Mouse (Mus musculus) MEL (cell line): ENCODE data around the gene Tnfrsf26. TPM values are rescaled to one million over a fixed set of nuclear protein-coding genes. Genes with fewer than 3 reads are reported as not detected.
A peak's percentile ranks its signal among the peaks of the same experiment; 100 is the strongest.

Experiments used
- DNase-seq: peaks from one replicate; pipeline ENCODE4 v3.0.0; 2011; ENCODE audit warnings: low read depth, low spot score
- H3K27ac ChIP-seq: 2 replicates; pipeline ENCODE4 v1.5.1; 2012; ENCODE audit warnings: low read depth, mild to moderate bottlenecking, control low read depth, low read length, moderate library complexity; ENCODE audit not compliant: control insufficient read depth
- H3K27me3 ChIP-seq, 2 experiments: fragments of 150-350 bp in 1 of 2; sonication (generic) in 1 of 2; 2 replicates each; pipeline ENCODE4 v1.6.1; 2012; ENCODE audit warnings: low read length in 2 of 2, mild to moderate bottlenecking in 2 of 2, improper control_type of control experiment in 1 of 2, moderate library complexity in 1 of 2; ENCODE audit not compliant: insufficient read depth in 2 of 2, control insufficient read depth in 1 of 2
- H3K36me3 ChIP-seq, 2 experiments: 2 replicates each; pipeline ENCODE4 v1.6.1; 2012 to 2014; ENCODE audit warnings: low read length in 2 of 2, improper control_type of control experiment in 1 of 2, inconsistent platforms in 1 of 2, mild to moderate bottlenecking in 1 of 2; ENCODE audit not compliant: insufficient read depth in 2 of 2, control insufficient read depth in 1 of 2
- H3K4me1 ChIP-seq, 2 experiments: fragments of 150-350 bp in 1 of 2; sonication (generic) in 1 of 2; 2 replicates each; pipeline ENCODE4 v1.6.1; 2012; ENCODE audit warnings: low read length in 2 of 2, improper control_type of control experiment in 1 of 2, mild to moderate bottlenecking in 1 of 2; ENCODE audit not compliant: insufficient read depth in 2 of 2, control insufficient read depth in 1 of 2
- H3K4me3 ChIP-seq, 2 experiments: fragments of 150-350 bp in 1 of 2; sonication (generic) in 1 of 2; 2 replicates each; pipeline ENCODE4 v1.5.1; 2012; ENCODE audit warnings: low read depth in 2 of 2, low read length in 2 of 2, mild to moderate bottlenecking in 2 of 2, moderate library complexity in 2 of 2, control low read depth in 1 of 2, improper control_type of control experiment in 1 of 2; ENCODE audit not compliant: control insufficient read depth in 1 of 2, insufficient read depth in 1 of 2
- H3K79me2 ChIP-seq: 2 replicates; pipeline ENCODE4 v1.6.1; 2012; ENCODE audit warnings: mild to moderate bottlenecking, low read length, moderate library complexity; ENCODE audit not compliant: control insufficient read depth, poor library complexity, insufficient read depth
- H3K9ac ChIP-seq: 2 replicates; pipeline ENCODE4 v1.6.1; 2012; ENCODE audit warnings: low read depth, mild to moderate bottlenecking, control low read depth, low read length, moderate library complexity; ENCODE audit not compliant: control insufficient read depth, poor library complexity, severe bottlenecking
- H3K9me3 ChIP-seq: fragments of 150-350 bp; sonication (generic); replicated peaks from 2 replicates; pipeline ENCODE4 v1.6.1; 2012; ENCODE audit warnings: mild to moderate bottlenecking, low read length, improper control_type of control experiment, moderate library complexity; ENCODE audit not compliant: insufficient read depth
- BHLHE40 ChIP-seq: IDR thresholded peaks from 2 replicates; pipeline ENCODE4 v1.6.1; 2012; ENCODE audit warnings: low read depth, mild to moderate bottlenecking, inconsistent platforms, low read length, improper control_type of control experiment, borderline replicate concordance
- CHD1 ChIP-seq: IDR thresholded peaks from 2 replicates; pipeline ENCODE4 v1.6.1; 2012; ENCODE audit warnings: low read depth, mild to moderate bottlenecking, inconsistent platforms, low read length, improper control_type of control experiment
- E2F4 ChIP-seq: IDR thresholded peaks from 2 replicates; pipeline ENCODE4 v1.6.1; 2011; ENCODE audit warnings: low read depth, low read length, improper control_type of control experiment, borderline replicate concordance
- ETS1 ChIP-seq: IDR thresholded peaks from 2 replicates; pipeline ENCODE4 v1.6.1; 2012; ENCODE audit warnings: low read depth, mild to moderate bottlenecking, inconsistent platforms, low read length, improper control_type of control experiment, moderate library complexity
- GABPA ChIP-seq: IDR thresholded peaks from 2 replicates; pipeline ENCODE4 v1.6.1; 2012; ENCODE audit warnings: low read depth, mild to moderate bottlenecking, inconsistent platforms, low read length, improper control_type of control experiment, moderate library complexity
- HCFC1 ChIP-seq: IDR thresholded peaks from 2 replicates; pipeline ENCODE4 v1.6.1; 2012; ENCODE audit warnings: low read depth, mild to moderate bottlenecking, inconsistent platforms, low read length, improper control_type of control experiment, moderate library complexity
- JUND ChIP-seq: IDR thresholded peaks from 2 replicates; pipeline ENCODE4 v1.6.1; 2011; ENCODE audit warnings: low read depth, mild to moderate bottlenecking, improper control_type of control experiment, low read length
- KAT2A ChIP-seq: conservative IDR thresholded peaks from 2 replicates; pipeline ENCODE4 v1.6.1; 2012; ENCODE audit warnings: low read depth, low read length, improper control_type of control experiment, inconsistent platforms
- MAZ ChIP-seq: IDR thresholded peaks from 2 replicates; pipeline ENCODE4 v1.6.1; 2012; ENCODE audit warnings: low read depth, mild to moderate bottlenecking, inconsistent platforms, low read length, improper control_type of control experiment
- MEF2A ChIP-seq: IDR thresholded peaks from 2 replicates; pipeline ENCODE4 v1.6.1; 2014; ENCODE audit warnings: low read depth, mild to moderate bottlenecking, inconsistent platforms, low read length, improper control_type of control experiment; ENCODE audit not compliant: poor library complexity, insufficient replicate concordance, severe bottlenecking; ENCODE audit errors: extremely low read depth
- MXI1 ChIP-seq: IDR thresholded peaks from 2 replicates; pipeline ENCODE4 v1.6.1; 2011; ENCODE audit warnings: mild to moderate bottlenecking, low read depth, low read length, improper control_type of control experiment
- NELFE ChIP-seq: IDR thresholded peaks from 2 replicates; pipeline ENCODE4 v1.6.1; 2011; ENCODE audit warnings: low read depth, low read length, improper control_type of control experiment
- POLR2A ChIP-seq, 2 experiments: IDR thresholded peaks; 2 replicates each; pipeline ENCODE4 v1.6.1; 2011 to 2012; ENCODE audit warnings: low read length in 2 of 2, mild to moderate bottlenecking in 2 of 2, control low read depth in 1 of 2, improper control_type of control experiment in 1 of 2, low read depth in 1 of 2, moderate library complexity in 1 of 2; ENCODE audit not compliant: control insufficient read depth in 1 of 2, insufficient read depth in 1 of 2, poor library complexity in 1 of 2
- POLR2AphosphoS5 ChIP-seq: IDR thresholded peaks from 2 replicates; pipeline ENCODE4 v1.6.1; 2012; ENCODE audit warnings: low read depth, borderline replicate concordance, mild to moderate bottlenecking, inconsistent platforms, low read length, moderate library complexity, mixed read lengths
- RAD21 ChIP-seq: IDR thresholded peaks from 2 replicates; pipeline ENCODE4 v1.6.1; 2011; ENCODE audit warnings: mild to moderate bottlenecking, low read depth, low read length, improper control_type of control experiment
- RCOR1 ChIP-seq: IDR thresholded peaks from 2 replicates; pipeline ENCODE4 v1.6.1; 2012; ENCODE audit warnings: low read depth, mild to moderate bottlenecking, inconsistent platforms, low read length, improper control_type of control experiment
- SMC3 ChIP-seq: IDR thresholded peaks from 2 replicates; pipeline ENCODE4 v1.6.1; 2011; ENCODE audit warnings: low read depth, low read length, improper control_type of control experiment
- TBP ChIP-seq: IDR thresholded peaks from 2 replicates; pipeline ENCODE4 v1.8.0; 2011; ENCODE audit warnings: low read depth, low read length, improper control_type of control experiment
- UBTF ChIP-seq: IDR thresholded peaks from 2 replicates; pipeline ENCODE4 v1.6.1; 2012; ENCODE audit warnings: low read depth, mild to moderate bottlenecking, inconsistent platforms, low read length, improper control_type of control experiment, moderate library complexity, borderline replicate concordance; ENCODE audit not compliant: insufficient read depth
- USF1 ChIP-seq: IDR thresholded peaks from 2 replicates; pipeline ENCODE4 v1.6.1; 2014; ENCODE audit warnings: low read depth, mild to moderate bottlenecking, inconsistent platforms, low read length, improper control_type of control experiment, moderate library complexity
- USF2 ChIP-seq, 2 experiments: IDR thresholded peaks; 2 replicates each; pipeline ENCODE4 v1.6.1; 2011 to 2012; ENCODE audit warnings: improper control_type of control experiment in 2 of 2, low read length in 2 of 2, borderline replicate concordance in 1 of 2, inconsistent platforms in 1 of 2, low read depth in 1 of 2, mild to moderate bottlenecking in 1 of 2; ENCODE audit not compliant: insufficient read depth in 1 of 2
- ZC3H11A ChIP-seq: IDR thresholded peaks from 2 replicates; pipeline ENCODE4 v1.6.1; 2012; ENCODE audit warnings: low read depth, mild to moderate bottlenecking, inconsistent platforms, low read length, improper control_type of control experiment
- ZKSCAN1 ChIP-seq: IDR thresholded peaks from 2 replicates; pipeline ENCODE4 v1.6.1; 2012; ENCODE audit warnings: low read depth, mild to moderate bottlenecking, inconsistent platforms, low read length, improper control_type of control experiment, moderate library complexity
- polyA plus RNA-seq, 2 experiments: library from polyadenylated mRNA; stranded (reverse) in 1 of 2; unstranded in 1 of 2; fragments of >175 nt in 1 of 2; fragments of >200 nt in 1 of 2; gene quantifications; 2 replicates each; pipeline versions ENCODE4 v1.2.1 to v1.2.4; 2012; ENCODE audit warnings: low replicate concordance in 2 of 2, low read depth in 1 of 2; ENCODE audit not compliant: insufficient read length in 2 of 2, insufficient read depth in 1 of 2, missing spikeins in 1 of 2
- total RNA-seq: library from RNA; depleted of rRNA; stranded (reverse); fragments of 300-350 nt; gene quantifications from 2 replicates; pipeline ENCODE4 v1.2.3, GENCODE M21; 2012; rRNA removed

The Tnfrsf26 gene
- total RNA-seq (0.42 and 0.52 TPM in 2 replicates), polyA plus RNA-seq (under 1 TPM in 1 of 2 experiments, not detected in 1; 0.50 TPM)

DNA sequence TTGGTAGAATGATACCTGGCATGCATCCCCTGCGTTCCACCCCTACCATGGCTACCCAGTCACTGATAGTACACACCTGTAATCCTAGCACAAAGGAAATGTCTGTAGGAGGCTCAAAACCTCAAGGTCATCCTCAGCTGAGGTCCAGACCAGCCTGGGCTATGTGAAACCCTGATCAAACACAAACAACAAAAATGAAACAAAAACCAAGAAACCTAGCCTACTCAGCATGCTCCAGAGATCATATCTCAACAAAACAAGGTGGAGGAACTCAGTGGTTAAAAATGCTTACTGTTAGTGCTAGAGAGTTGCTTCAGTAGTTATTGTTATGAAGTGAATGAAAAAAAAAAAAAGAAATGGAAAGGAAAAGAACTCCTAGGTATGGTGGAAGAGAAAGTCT is at the start of gene Tnfrsf26:
Gene Tnfrsf26 (minus strand): TSS at position 183 of the 400 bp plus-strand sequence.
- H3K27me3 ChIP-seq = no peaks in the 10 kb centered on the region
- H3K36me3 ChIP-seq = peaks cover 0 to 19% of the 10 kb centered on the region in 2 experiments; a peak in 2 of 4 replicates
- H3K9ac ChIP-seq = peak within 1 kb of the TSS; percentile 40
- H3K4me3 ChIP-seq = peak within 1 kb of the TSS; percentile 19 to 31
- TF ChIP-seq ETS1 (peak; percentile 42; the same call in 1 of the 2 replicates), MXI1 (no peak), RAD21 (no peak), TBP (no peak)
- H3K27ac ChIP-seq = peak within 1 kb of the TSS; percentile 30
- no peaks in the 10 kb centered on the region for H3K9me3 ChIP-seq
- peaks cover 3 to 22% of the 10 kb centered on the region in 2 experiments for H3K4me1 ChIP-seq
- no peaks in the 10 kb centered on the region for H3K79me2 ChIP-seq
- no peak for DNase-seq

DNA sequence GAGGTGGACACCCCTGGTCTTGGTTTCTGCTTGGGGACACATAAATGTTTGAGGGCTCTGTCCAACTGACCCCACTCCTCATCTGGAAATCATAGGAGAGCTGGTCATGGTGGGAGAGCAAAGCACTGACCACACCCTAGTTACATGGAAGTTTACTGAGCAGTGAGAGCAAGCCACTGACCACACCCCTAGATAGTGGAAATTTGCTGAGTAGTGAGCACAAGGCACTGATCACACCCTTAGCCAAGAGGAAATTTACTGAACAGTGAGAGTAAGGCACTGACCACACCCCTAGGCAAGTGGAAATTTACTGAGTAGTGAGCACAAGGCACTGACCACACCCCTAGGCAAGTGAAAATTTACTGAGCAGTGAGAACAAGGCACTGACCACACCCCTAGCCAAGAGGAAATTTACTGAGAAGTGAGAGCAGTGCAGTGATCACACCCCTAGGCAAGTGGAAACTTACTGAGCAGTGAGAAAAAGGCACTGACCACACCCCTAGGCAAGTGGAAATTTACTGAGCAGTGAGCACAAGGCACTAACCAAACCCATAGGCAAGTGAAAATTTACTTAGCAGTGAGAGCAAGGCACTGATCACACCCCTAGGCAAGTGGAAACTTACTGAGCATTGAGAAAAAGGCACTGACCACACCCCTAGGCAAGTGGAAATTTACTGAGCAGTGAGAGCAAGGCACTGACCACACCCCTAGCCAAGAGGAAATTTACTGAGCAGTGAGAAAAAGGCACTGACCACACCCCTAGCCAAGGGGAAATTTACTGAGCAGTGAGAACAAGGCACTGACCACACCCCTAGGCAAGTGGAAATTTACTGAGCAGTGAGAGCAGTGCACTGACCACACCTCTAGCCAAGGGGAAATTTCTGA is 38.1 kb upstream of the Tnfrsf26 start:
- Histone ChIP-seq H3K36me3 (no peaks in the 10 kb centered on the region), H3K27ac (no peak overlapping the region), H3K27me3 (no peaks in the 10 kb centered on the region), H3K79me2 (no peaks in the 10 kb centered on the region), H3K4me1 (no peaks in the 10 kb centered on the region), H3K4me3 (no peak overlapping the region), H3K9ac (no peak overlapping the region), H3K9me3 (no peaks in the 10 kb centered on the region)
- peak; percentile 21 for DNase-seq
- TF ChIP-seq USF2 (IDR thresholded peaks at IDR 0.05; ENCODE audit: borderline replicate concordance in 1 of 2, insufficient read depth in 1 of 2, low read depth in 1 of 2, low read length in 2 of 2) (no peak), POLR2A (IDR thresholded peaks at IDR 0.05; ENCODE audit: control insufficient read depth in 1 of 2, insufficient read depth in 1 of 2, low read depth in 1 of 2, low read length in 2 of 2, poor library complexity in 1 of 2) (no peak), USF1 (no peak), ZC3H11A (no peak), KAT2A (no peak), CHD1 (no peak), UBTF (no peak), MAZ (no peak)

DNA sequence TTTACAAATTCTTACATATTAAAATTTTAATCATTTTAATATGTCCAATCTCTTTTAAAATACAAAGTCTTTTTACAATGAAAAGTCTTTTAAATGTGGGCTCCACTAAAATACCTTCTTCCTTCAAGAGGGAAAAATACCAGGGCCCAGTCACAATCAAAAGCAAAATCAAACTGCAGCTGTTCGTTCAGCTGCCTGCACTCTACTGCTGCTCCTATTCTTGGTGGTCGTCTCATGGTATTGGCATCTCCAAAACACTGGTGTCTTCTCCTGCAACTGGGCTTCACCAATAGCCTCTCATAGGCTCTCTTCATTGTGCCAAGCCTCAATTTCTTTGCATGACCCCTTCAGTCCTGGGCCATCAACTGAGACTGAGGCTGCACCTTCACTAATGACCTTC is 34.9 kb upstream of the Tnfrsf26 start:
- Histone ChIP-seq H3K27me3 (no peaks in the 10 kb centered on the region), H3K4me3 (no peak overlapping the region), H3K27ac (no peak overlapping the region), H3K79me2 (no peaks in the 10 kb centered on the region), H3K9me3 (no peaks in the 10 kb centered on the region), H3K4me1 (no peaks in the 10 kb centered on the region), H3K9ac (no peak overlapping the region), H3K36me3 (no peaks in the 10 kb centered on the region)
- DNase-seq = no peak
- no peak for TF ChIP-seq ZKSCAN1
- no peak for TF ChIP-seq RCOR1
- TF ChIP-seq SMC3 = no peak
- TF ChIP-seq POLR2AphosphoS5 = no peak
- no peak for TF ChIP-seq JUND
- no peak for TF ChIP-seq E2F4
- TF ChIP-seq NELFE = no peak
- no peak for TF ChIP-seq MXI1
- no peak for TF ChIP-seq HCFC1
- no peak for TF ChIP-seq UBTF
- TF ChIP-seq GABPA = no peak
- TF ChIP-seq MEF2A = no peak
- no peak for TF ChIP-seq BHLHE40
